Mouse (Mus musculus): ENCODE results near the gene Ormdl3. TPM values are rescaled to one million over a fixed set of nuclear protein-coding genes. Genes with fewer than 3 reads are reported as not detected.

Ormdl3 gene
- polyA plus RNA-seq, 1 experiment from 2014 or later = 36.6 TPM

GRCm38 (mm10) chr11:98550311-98550974 lies 36.7 kb downstream of the Ormdl3 start:
- H3K27ac ChIP-seq (ENCODE audit: low read length) = no peak overlapping the region
- H3K9ac ChIP-seq (ENCODE audit: low read depth, low read length) = peak overlapping the region; percentile 89
- H3K9me3 ChIP-seq (replicated peaks; ENCODE audit: control insufficient read depth, low read length) = no peaks in the 10 kb centered on the region; the same call in 1 of the 2 replicates
- peaks cover 48% of the 10 kb centered on the region for H3K27me3 ChIP-seq (ENCODE audit: control insufficient read depth, insufficient read depth, low read depth, low read length)
- no peak for ATAC-seq (ENCODE audit: low read depth)
- WGBS (ENCODE audit: insufficient replicate concordance) = 14% methylated on average over 20 of the region's 20 CpGs
- no peaks in the 10 kb centered on the region for H3K36me3 ChIP-seq (ENCODE audit: control insufficient read depth, insufficient read depth)
- peaks cover 14% of the 10 kb centered on the region for H3K4me1 ChIP-seq (ENCODE audit: control insufficient read depth, low read depth, low read length)
- peak overlapping the region; percentile 99 for H3K4me2 ChIP-seq (ENCODE audit: low read depth, low read length)
- H3K4me3 ChIP-seq (ENCODE audit: low read depth, low read length) = peak overlapping the region; percentile 91

DNA sequence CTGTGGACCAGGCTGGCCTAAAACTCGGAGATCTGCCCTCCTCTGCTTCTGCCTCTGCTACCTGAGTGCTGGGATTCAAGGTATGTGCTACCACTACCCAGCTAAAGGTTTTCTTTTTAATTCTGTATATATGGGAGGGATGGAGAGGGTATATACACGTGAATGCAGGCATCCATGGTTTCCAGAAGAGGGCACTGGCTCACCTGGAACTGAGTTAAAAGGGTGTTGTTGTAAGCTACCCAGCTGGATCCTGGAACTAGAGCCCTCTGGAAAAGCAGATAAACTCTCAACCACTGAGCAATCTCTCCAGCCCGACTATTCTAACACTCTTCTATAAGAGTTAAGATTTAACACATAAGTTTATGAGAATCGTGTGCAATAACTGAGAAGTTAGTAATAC lies 37.8 kb downstream of the Ormdl3 start:
- Histone ChIP-seq H3K4me1 (ENCODE audit: control insufficient read depth, low read depth, low read length) (peaks cover 14% of the 10 kb centered on the region), H3K9ac (ENCODE audit: low read depth, low read length) (no peak overlapping the region), H3K4me3 (ENCODE audit: low read depth, low read length) (no peak overlapping the region), H3K36me3 (ENCODE audit: control insufficient read depth, insufficient read depth) (no peaks in the 10 kb centered on the region), H3K9me3 (replicated peaks; ENCODE audit: control insufficient read depth, low read length) (no peaks in the 10 kb centered on the region; the same call in 1 of the 2 replicates), H3K27me3 (ENCODE audit: control insufficient read depth, insufficient read depth, low read depth, low read length) (peaks cover 57% of the 10 kb centered on the region), H3K4me2 (ENCODE audit: low read depth, low read length) (no peak overlapping the region), H3K27ac (ENCODE audit: low read length) (no peak overlapping the region)
- 55% methylated on average over 4 of the region's 4 CpGs for WGBS (ENCODE audit: insufficient replicate concordance)
- no peak for ATAC-seq (ENCODE audit: low read depth)

- no peak overlapping the region for H3K9ac ChIP-seq (ENCODE audit: low read depth, low read length)
- H3K27me3 ChIP-seq (ENCODE audit: control insufficient read depth, insufficient read depth, low read depth, low read length) = peaks cover 73% of the 10 kb centered on the region
- H3K36me3 ChIP-seq (ENCODE audit: control insufficient read depth, insufficient read depth) = no peaks in the 10 kb centered on the region
- no peaks in the 10 kb centered on the region for H3K9me3 ChIP-seq (replicated peaks; ENCODE audit: control insufficient read depth, low read length)
- no peak for ATAC-seq (ENCODE audit: low read depth)
- peaks cover 14% of the 10 kb centered on the region for H3K4me1 ChIP-seq (ENCODE audit: control insufficient read depth, low read depth, low read length)
- no peak overlapping the region for H3K4me2 ChIP-seq (ENCODE audit: low read depth, low read length)
- no peak overlapping the region for H3K4me3 ChIP-seq (ENCODE audit: low read depth, low read length)
- no peak overlapping the region for H3K27ac ChIP-seq (ENCODE audit: low read length)
- WGBS (ENCODE audit: insufficient replicate concordance) = 34% methylated on average over 3 of the region's 3 CpGs
Observed at GRCm38 (mm10) chr11:98547308-98547693, 39.9 kb downstream of the Ormdl3 start.

- Histone ChIP-seq H3K9me3 (replicated peaks; ENCODE audit: control insufficient read depth, low read length) (no peaks in the 10 kb centered on the region), H3K9ac (ENCODE audit: low read depth, low read length) (no peak overlapping the region), H3K36me3 (ENCODE audit: control insufficient read depth, insufficient read depth) (no peaks in the 10 kb centered on the region), H3K27ac (ENCODE audit: low read length) (no peak overlapping the region), H3K27me3 (ENCODE audit: control insufficient read depth, insufficient read depth, low read depth, low read length) (peaks cover 74% of the 10 kb centered on the region), H3K4me1 (ENCODE audit: control insufficient read depth, low read depth, low read length) (peaks cover 12% of the 10 kb centered on the region), H3K4me3 (ENCODE audit: low read depth, low read length) (no peak overlapping the region), H3K4me2 (ENCODE audit: low read depth, low read length) (no peak overlapping the region)
- WGBS (ENCODE audit: insufficient replicate concordance) = 28% methylated on average over 12 of the region's 12 CpGs
- ATAC-seq (ENCODE audit: low read depth) = no peak
Observed at GRCm38 (mm10) chr11:98546529-98547307, 40.5 kb downstream of the Ormdl3 start.

GRCm38 (mm10) chr11:98545711-98546231 lies 41.4 kb downstream of the Ormdl3 start, which contains the start of gene Ikzf3:
Gene Ikzf3 (minus strand): TSS chr11:98546031.
- 2% methylated on average over 58 of the region's 58 CpGs for WGBS (ENCODE audit: insufficient replicate concordance)
- Histone ChIP-seq H3K36me3 (ENCODE audit: control insufficient read depth, insufficient read depth) (no peaks in the 10 kb centered on the region), H3K4me1 (ENCODE audit: control insufficient read depth, low read depth, low read length) (peaks cover 7% of the 10 kb centered on the region), H3K4me2 (ENCODE audit: low read depth, low read length) (peak within 1 kb of the TSS; percentile 30), H3K9me3 (replicated peaks; ENCODE audit: control insufficient read depth, low read length) (no peaks in the 10 kb centered on the region), H3K27ac (ENCODE audit: low read length) (no peak within 1 kb of the TSS), H3K27me3 (ENCODE audit: control insufficient read depth, insufficient read depth, low read depth, low read length) (peaks cover 77% of the 10 kb centered on the region), H3K9ac (ENCODE audit: low read depth, low read length) (no peak within 1 kb of the TSS), H3K4me3 (ENCODE audit: low read depth, low read length) (peak within 1 kb of the TSS; percentile 11; the same call in 1 of the 2 replicates)
- ATAC-seq (ENCODE audit: low read depth) = no peak

- no peak overlapping the region for H3K9ac ChIP-seq (ENCODE audit: low read depth, low read length)
Observed at GRCm38 (mm10) chr11:98544890-98545677, 42.1 kb downstream of the Ormdl3 start.

GRCm38 (mm10) chr11:98543414-98543813 lies 43.8 kb downstream of the Ormdl3 start:
- Histone ChIP-seq H3K27me3 (ENCODE audit: control insufficient read depth, insufficient read depth, low read depth, low read length) (peaks cover 59% of the 10 kb centered on the region), H3K4me3 (ENCODE audit: low read depth, low read length) (no peak overlapping the region), H3K4me2 (ENCODE audit: low read depth, low read length) (no peak overlapping the region), H3K4me1 (ENCODE audit: control insufficient read depth, low read depth, low read length) (no peaks in the 10 kb centered on the region), H3K27ac (ENCODE audit: low read length) (no peak overlapping the region), H3K9ac (ENCODE audit: low read depth, low read length) (no peak overlapping the region), H3K36me3 (ENCODE audit: control insufficient read depth, insufficient read depth) (no peaks in the 10 kb centered on the region), H3K9me3 (replicated peaks; ENCODE audit: control insufficient read depth, low read length) (0 out of 2 replicates have a peak, but pooled peaks cover 2% of the 10 kb centered on the region)
- WGBS (ENCODE audit: insufficient replicate concordance) = 63% methylated on average over 1 of the region's 1 CpGs
- no peak for ATAC-seq (ENCODE audit: low read depth)

More at GRCm38 (mm10) chr11:98544890-98545677, 42.1 kb downstream of the Ormdl3 start:
- Histone ChIP-seq H3K27me3 (ENCODE audit: control insufficient read depth, insufficient read depth, low read depth, low read length) (peaks cover 73% of the 10 kb centered on the region), H3K4me2 (ENCODE audit: low read depth, low read length) (peak overlapping the region; percentile 30), H3K36me3 (ENCODE audit: control insufficient read depth, insufficient read depth) (no peaks in the 10 kb centered on the region), H3K27ac (ENCODE audit: low read length) (no peak overlapping the region), H3K4me3 (ENCODE audit: low read depth, low read length) (peak overlapping the region; percentile 11; the same call in 1 of the 2 replicates), H3K4me1 (ENCODE audit: control insufficient read depth, low read depth, low read length) (no peaks in the 10 kb centered on the region; the same call in 1 of the 2 replicates), H3K9me3 (replicated peaks; ENCODE audit: control insufficient read depth, low read length) (0 out of 2 replicates have a peak, but pooled peaks cover 2% of the 10 kb centered on the region)
- no peak for ATAC-seq (ENCODE audit: low read depth)
- WGBS (ENCODE audit: insufficient replicate concordance) = 3% methylated on average over 16 of the region's 16 CpGs

GRCm38 (mm10) chr11:98542553-98542952 lies 44.6 kb downstream of the Ormdl3 start:
- WGBS (ENCODE audit: insufficient replicate concordance) = 56% methylated on average over 8 of the region's 8 CpGs
- H3K27me3 ChIP-seq (ENCODE audit: control insufficient read depth, insufficient read depth, low read depth, low read length) = peaks cover 50% of the 10 kb centered on the region
- H3K4me2 ChIP-seq (ENCODE audit: low read depth, low read length) = no peak overlapping the region

More at GRCm38 (mm10) chr11:98542553-98542952, 44.6 kb downstream of the Ormdl3 start:
- Histone ChIP-seq H3K4me1 (ENCODE audit: control insufficient read depth, low read depth, low read length) (no peaks in the 10 kb centered on the region), H3K9ac (ENCODE audit: low read depth, low read length) (no peak overlapping the region), H3K9me3 (replicated peaks; ENCODE audit: control insufficient read depth, low read length) (0 out of 2 replicates have a peak, but pooled peaks cover 2% of the 10 kb centered on the region), H3K36me3 (ENCODE audit: control insufficient read depth, insufficient read depth) (no peaks in the 10 kb centered on the region), H3K27ac (ENCODE audit: low read length) (no peak overlapping the region), H3K4me3 (ENCODE audit: low read depth, low read length) (no peak overlapping the region)
- ATAC-seq (ENCODE audit: low read depth) = no peak

Measured in liver, embryonic 16.5 days (tissue).